Comparison of ENCODE assay signal across 20 mouse cellular contexts in the genomic region with DNA sequence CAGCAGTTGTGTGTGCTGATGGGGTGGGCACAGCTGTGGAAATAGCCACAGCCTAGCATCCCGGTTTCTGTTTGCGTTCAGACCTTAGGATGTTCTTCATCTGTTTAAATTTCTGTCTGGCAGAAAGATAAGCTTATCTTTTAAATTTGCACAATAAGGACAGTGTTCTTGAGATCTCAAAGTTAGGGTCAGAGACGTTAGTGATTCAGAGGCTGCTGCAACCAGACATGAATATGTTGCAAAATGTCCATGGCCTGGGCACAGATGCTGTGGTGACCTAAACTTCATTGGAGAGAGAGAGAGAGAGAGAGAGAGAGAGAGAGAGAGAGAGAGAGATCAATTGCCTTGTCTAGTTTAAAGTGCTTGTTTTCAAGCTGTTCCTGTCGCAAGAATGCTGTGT. TPM values are rescaled to one million over a fixed set of nuclear protein-coding genes. Genes with fewer than 3 reads are reported as not detected.
A peak's percentile ranks its signal among the peaks of the same experiment; 100 is the strongest.
DNase-seq lines count a peak whose midpoint lies in the region; ATAC-seq and TF ChIP-seq lines count a peak whose summit lies in the region.
"Had no signal": no experiment of that assay in that cellular context is flagged by ENCODE, and none has a peak within 500 bp of the region (broad histone marks: within the 10 kb centered on the region; RNA-seq: fewer than 3 reads in every experiment).

No protein-coding gene starts in this region.

- 17% methylated on average over 4 of the region's 4 CpGs for WGBS in liver, embryonic 13.5 days (ENCODE audit: insufficient replicate concordance)
- WGBS in liver, postnatal 0 days (ENCODE audit: insufficient replicate concordance), result 33% methylated on average over 4 of the region's 4 CpGs
- WGBS in forebrain, embryonic 12.5 days, result 88% methylated on average over 4 of the region's 4 CpGs

- peaks cover 68% of the 10 kb centered on the region for H3K4me1 ChIP-seq in liver, embryonic 13.5 days (replicated peaks)
- peaks cover 7% of the 10 kb centered on the region; the same call in 1 of the 2 replicates for H3K4me1 ChIP-seq in liver, postnatal 0 days (ENCODE audit: insufficient read depth)
- no peaks in the 10 kb centered on the region for H3K4me1 ChIP-seq in forebrain, embryonic 12.5 days
- H3K4me1 ChIP-seq: embryonic facial prominence, embryonic 13.5 days; forebrain, embryonic 13.5 days; hindbrain, embryonic 13.5 days; intestine, embryonic 15.5 days had no signal

- H3K4me2 ChIP-seq in liver, embryonic 13.5 days, result no peak overlapping the region
- no peak overlapping the region for H3K4me2 ChIP-seq in liver, postnatal 0 days (ENCODE audit: low read depth, low read length)
- H3K4me2 ChIP-seq in forebrain, embryonic 12.5 days, result no peak overlapping the region
- H3K4me2 ChIP-seq: embryonic facial prominence, embryonic 13.5 days; forebrain, embryonic 13.5 days; heart, embryonic 13.5 days; hindbrain, embryonic 13.5 days; intestine, embryonic 15.5 days had no signal

- peak overlapping the region; percentile 20; the same call in 1 of the 2 replicates for H3K9ac ChIP-seq in liver, embryonic 13.5 days
- H3K9ac ChIP-seq in liver, postnatal 0 days (replicated peaks), result no peak overlapping the region
- no peak overlapping the region for H3K9ac ChIP-seq in forebrain, embryonic 12.5 days
- H3K9ac ChIP-seq: embryonic facial prominence, embryonic 13.5 days; forebrain, embryonic 13.5 days; forebrain, postnatal 0 days; heart, embryonic 13.5 days; hindbrain, embryonic 13.5 days; intestine, embryonic 15.5 days had no signal

- no peak for TF ChIP-seq CTCF in liver, postnatal 0 days (IDR thresholded peaks at IDR 0.05; ENCODE audit: low read depth)

- no peak for TF ChIP-seq EP300 in liver, postnatal 0 days (IDR thresholded peaks at IDR 0.05; ENCODE audit: low read depth)

- DNase-seq in adrenal gland, adult 2 months, result peak; percentile 20
- no peak for DNase-seq in adrenal gland, postnatal 10 days
- DNase-seq in liver, embryonic 13.5 days, result no peak
- DNase-seq in liver, postnatal 0 days, result no peak
- DNase-seq in spleen, adult 12 weeks (ENCODE audit: low spot score), result no peak
- DNase-seq: adrenal gland, postnatal 14 days; cerebellum, adult 18-20 months; cerebellum, adult 9-11 months; cerebellum, postnatal 36 days; forebrain, postnatal 0 days; gastrocnemius, postnatal 14 days; heart, postnatal 36 days had no signal

- H3K36me3 ChIP-seq in liver, embryonic 13.5 days, result no peaks in the 10 kb centered on the region
- H3K36me3 ChIP-seq in liver, postnatal 0 days (replicated peaks; ENCODE audit: insufficient read depth, low read length), result no peaks in the 10 kb centered on the region
- no peaks in the 10 kb centered on the region for H3K36me3 ChIP-seq in forebrain, embryonic 12.5 days (replicated peaks)
- H3K36me3 ChIP-seq: embryonic facial prominence, embryonic 13.5 days; heart, embryonic 13.5 days; hindbrain, embryonic 13.5 days; intestine, embryonic 15.5 days had no signal

- no peak overlapping the region for H3K4me3 ChIP-seq in liver, embryonic 13.5 days (replicated peaks)
- H3K4me3 ChIP-seq in liver, postnatal 0 days (ENCODE audit: low read depth, low read length), result no peak overlapping the region
- no peak overlapping the region for H3K4me3 ChIP-seq in forebrain, embryonic 12.5 days (replicated peaks)
- H3K4me3 ChIP-seq: embryonic facial prominence, embryonic 13.5 days; forebrain, embryonic 13.5 days; heart, embryonic 13.5 days; hindbrain, embryonic 13.5 days; intestine, embryonic 15.5 days had no signal

- H3K27me3 ChIP-seq in liver, embryonic 13.5 days, result no peaks in the 10 kb centered on the region
- no peaks in the 10 kb centered on the region for H3K27me3 ChIP-seq in liver, postnatal 0 days (ENCODE audit: insufficient read depth, low read length)
- no peaks in the 10 kb centered on the region for H3K27me3 ChIP-seq in forebrain, embryonic 12.5 days
- H3K27me3 ChIP-seq: embryonic facial prominence, embryonic 13.5 days; forebrain, embryonic 13.5 days; hindbrain, embryonic 13.5 days; intestine, embryonic 15.5 days had no signal

- H3K27ac ChIP-seq in liver, embryonic 13.5 days, result no peak overlapping the region
- no peak overlapping the region for H3K27ac ChIP-seq in liver, postnatal 0 days (ENCODE audit: low read depth)
- H3K27ac ChIP-seq in forebrain, embryonic 12.5 days, result no peak overlapping the region
- H3K27ac ChIP-seq: embryonic facial prominence, embryonic 13.5 days; forebrain, embryonic 13.5 days; heart, embryonic 13.5 days; hindbrain, embryonic 13.5 days; intestine, embryonic 15.5 days had no signal

- no peak for ATAC-seq in liver, embryonic 13.5 days (ENCODE audit: low read depth)
- no peak for ATAC-seq in liver, postnatal 0 days
- peak; percentile 56 for ATAC-seq in megakaryocyte, adult 5-6 weeks (ENCODE audit: poor library complexity, severe bottlenecking)
- no peak for ATAC-seq in forebrain, embryonic 12.5 days (ENCODE audit: low FRiP score)
- ATAC-seq: forebrain, embryonic 13.5 days; forebrain, postnatal 0 days; intestine, embryonic 15.5 days had no signal

- 0 out of 2 replicates have a peak, but pooled peaks cover 2% of the 10 kb centered on the region for H3K9me3 ChIP-seq in liver, embryonic 13.5 days (replicated peaks)
- peaks cover 2% of the 10 kb centered on the region; the same call in 1 of the 2 replicates for H3K9me3 ChIP-seq in liver, postnatal 0 days (ENCODE audit: low read length)
- H3K9me3 ChIP-seq in forebrain, embryonic 12.5 days, result no peaks in the 10 kb centered on the region
- H3K9me3 ChIP-seq: embryonic facial prominence, embryonic 13.5 days; hindbrain, embryonic 13.5 days; intestine, embryonic 15.5 days had no signal

RNA-seq across cellular contexts. Expression of gene St6galnac3, which starts 46.5 kb away (rescaled TPM):
- 10 to 100 TPM in 1 of 2 experiments, 1 to 10 TPM in 1; 7.9 to 16.9 TPM for total RNA-seq in adrenal gland, adult 2 months (2021)
- polyA plus RNA-seq in adrenal gland, adult 2 months (2012; rRNA removed), result 0.40 and 0.94 TPM in 2 replicates
- 10 to 100 TPM; 13.3 to 14.4 TPM for total RNA-seq in adrenal gland, postnatal 10 days (2021)
- 8.3 and 9.6 TPM in 2 replicates for polyA plus RNA-seq in liver, embryonic 13.5 days (2015; fragmentation: Nextera tagmentation; extraction: Ambion mirVana)
- polyA plus RNA-seq in liver, postnatal 0 days (2015; fragmentation: Nextera tagmentation; extraction: Ambion mirVana), result 4.5 and 5.0 TPM in 2 replicates
- 0.16 and 0.57 TPM in 2 replicates for total RNA-seq in megakaryocyte, adult 5-6 weeks (2015)
- total RNA-seq in megakaryocyte, adult 5-6 weeks (2017), result 0.18 and 1.4 TPM in 2 replicates
- 22.7 and 26.9 TPM in 2 replicates for polyA plus RNA-seq in forebrain, embryonic 12.5 days (2016; fragmentation: Nextera tagmentation; extraction: Ambion mirVana)
- polyA plus RNA-seq: C2C12 had no signal
